Mouse (Mus musculus) thymus, adult 2 months (tissue): ENCODE data around the gene Smarcal1.

Experiments used
- CTCF ChIP-seq: fragments of 200-500 bp; IDR thresholded peaks from 2 replicates; pipeline ENCODE4 v1.5.1; 2012; ENCODE audit warnings: mild to moderate bottlenecking, control low read depth, low read length, moderate library complexity, borderline replicate concordance; ENCODE audit not compliant: control insufficient read depth, poor library complexity, insufficient read depth; ENCODE audit errors: extremely low read depth
- POLR2A ChIP-seq: fragments of 200-500 bp; IDR thresholded peaks from 2 replicates; pipeline ENCODE4 v1.6.1; 2012; ENCODE audit warnings: mild to moderate bottlenecking, low read length, control low read depth, moderate library complexity; ENCODE audit not compliant: control insufficient read depth, poor library complexity, insufficient read depth; ENCODE audit errors: extremely low read depth

GRCm38 (mm10) chr1:72640658-72641410, 57.8 kb downstream of the Smarcal1 start:
- TF ChIP-seq POLR2A (no peak), CTCF (no peak)
